Mouse (Mus musculus) lung, adult 2 months (tissue): ENCODE measurements at regions not wholly inside any gene's neighbourhood (a gene's known extent, or its start where the extent isn't known, plus 50 kb on each side); places are given as distances from the start of the nearest gene placed in this dataset.
A peak's percentile ranks its signal among the peaks of the same experiment; 100 is the strongest.

Experiments used
- DNase-seq: peaks from one replicate; pipeline ENCODE4 v3.0.0; 2022
- H3K4me1 ChIP-seq: fragments of 200-500 bp; 2 replicates; pipeline ENCODE4 v1.6.1; 2011; ENCODE audit warnings: low read length; ENCODE audit not compliant: control insufficient read depth, insufficient read depth
- H3K4me3 ChIP-seq: fragments of 200-500 bp; replicated peaks from 2 replicates; pipeline ENCODE3; 2011; ENCODE audit warnings: low read depth, mild to moderate bottlenecking, control low read depth, low read length; ENCODE audit errors: extremely low read depth
- CTCF ChIP-seq: fragments of 200-500 bp; IDR thresholded peaks from 2 replicates; pipeline ENCODE4 v1.5.1; 2011; ENCODE audit warnings: mild to moderate bottlenecking, low read length, control low read depth; ENCODE audit not compliant: insufficient read depth
- POLR2A ChIP-seq: fragments of 200-500 bp; IDR thresholded peaks from 2 replicates; pipeline ENCODE4 v1.6.1; 2011; ENCODE audit warnings: low read depth, mild to moderate bottlenecking, control low read depth, low read length, borderline replicate concordance; ENCODE audit errors: extremely low read depth
- WGBS: fragments of 180-500 bp; shearing (Covaris S2); methylation state at CpG from one replicate; pipeline ENCODE4 v1.1.7; 2018; 5-methylcytosine and 5-hydroxymethylcytosine counted together

DNA sequence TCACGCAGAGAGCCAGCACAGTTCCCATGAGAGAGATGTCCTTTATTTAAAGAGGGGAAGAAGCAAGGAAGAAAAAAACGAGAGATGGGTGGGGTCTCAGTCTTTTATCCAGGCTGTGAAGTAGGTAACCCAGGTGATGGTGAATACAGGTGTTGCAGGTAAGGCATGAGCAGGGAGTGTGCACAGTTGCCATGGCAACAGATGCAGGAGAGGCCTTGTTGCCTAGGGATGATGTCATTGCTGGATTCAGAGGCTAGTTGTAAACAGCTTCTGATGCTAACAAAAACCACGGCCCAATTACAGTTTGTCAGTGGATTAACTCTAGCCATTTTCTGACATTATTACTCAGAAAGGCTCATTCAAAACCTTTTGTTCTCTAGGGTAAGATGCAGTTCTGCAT is 114.7 kb upstream of the Arhgap24 start:
- no peak for DNase-seq

DNA sequence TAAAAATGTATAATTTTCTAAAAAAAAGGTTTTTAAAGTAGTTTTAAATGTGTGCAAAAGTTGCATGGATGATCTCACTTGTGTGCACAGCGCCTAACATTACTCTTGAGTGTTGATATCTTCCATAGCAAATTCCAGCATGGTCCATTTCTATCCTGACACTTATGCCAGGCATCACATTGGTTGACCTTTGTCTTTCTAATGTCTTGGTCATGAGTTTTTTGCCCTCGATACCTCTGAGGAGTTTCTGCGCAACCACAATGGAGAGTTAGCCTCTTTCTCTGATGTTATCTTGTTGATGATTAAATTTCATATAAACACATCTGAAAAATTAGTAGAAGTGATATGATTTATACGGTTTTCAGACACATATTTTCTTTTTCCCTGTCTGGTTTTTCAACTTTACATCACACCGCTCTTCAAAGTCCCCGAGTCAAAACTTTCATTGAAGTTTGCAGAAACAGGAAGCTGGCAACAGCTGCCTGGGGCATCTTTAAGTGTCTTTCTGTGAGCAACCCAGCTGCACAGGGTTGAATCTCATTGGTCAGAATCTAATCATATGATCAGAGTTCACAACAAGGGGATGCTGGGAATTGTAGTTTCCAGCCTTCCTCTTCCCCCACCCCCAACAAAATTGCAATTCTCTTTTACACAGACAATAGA is 107.8 kb upstream of the Arhgap24 start:
- Histone ChIP-seq H3K4me1 (no peaks in the 10 kb centered on the region), H3K4me3 (no peak overlapping the region)
- TF ChIP-seq POLR2A (no peak), CTCF (no peak)
- DNase-seq, result no peak
- WGBS, result 56% methylated on average over 6 of the region's 6 CpGs

More for the DNA sequence above, 114.7 kb upstream of the Arhgap24 start:
- Histone ChIP-seq H3K4me3 (no peak overlapping the region), H3K4me1 (no peaks in the 10 kb centered on the region)
- 71% methylated on average over 3 of the region's 3 CpGs for WGBS
- TF ChIP-seq CTCF (no peak), POLR2A (no peak)

DNA sequence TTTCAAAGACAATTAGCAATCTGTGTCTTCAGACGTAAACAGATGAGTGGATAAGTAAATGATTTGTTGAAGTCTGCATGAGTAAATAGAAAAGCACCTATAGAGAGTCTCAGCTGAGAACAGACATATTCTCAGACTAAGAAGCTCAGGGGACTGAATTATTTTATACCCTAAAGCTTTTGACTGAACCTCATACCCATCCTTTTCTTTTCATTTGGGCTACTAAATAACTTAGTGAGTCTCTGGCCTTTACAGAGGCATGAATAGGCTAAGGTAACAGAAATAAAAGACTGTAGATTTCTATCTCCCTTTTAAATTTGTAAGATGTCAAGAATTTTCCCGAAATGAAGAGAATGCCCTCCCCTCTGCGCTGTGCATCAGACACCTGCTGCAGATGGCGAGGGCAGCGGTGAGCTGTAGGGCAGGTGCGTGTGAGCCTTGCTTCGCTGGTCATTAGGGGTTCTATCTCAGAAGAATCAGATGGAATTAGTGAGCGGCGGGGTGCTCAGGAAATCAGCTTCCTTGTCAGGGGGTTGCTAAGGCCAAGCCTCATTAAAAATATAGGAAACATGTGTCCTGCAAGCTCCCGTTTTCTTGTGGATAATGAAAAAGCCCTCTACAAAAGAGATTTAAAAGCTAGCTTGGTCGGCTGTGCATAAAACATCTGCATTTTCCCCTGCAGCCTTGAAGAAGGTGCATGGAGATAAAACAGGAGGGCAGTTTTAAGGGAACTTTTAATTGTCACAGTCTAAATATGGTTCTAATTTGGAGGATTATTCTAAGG is 107.0 kb upstream of the Arhgap24 start:
- no peak for DNase-seq
- Histone ChIP-seq H3K4me3 (no peak overlapping the region), H3K4me1 (no peaks in the 10 kb centered on the region)
- 69% methylated on average over 11 of the region's 11 CpGs for WGBS
- TF ChIP-seq CTCF, result no peak
- TF ChIP-seq POLR2A, result no peak

DNA sequence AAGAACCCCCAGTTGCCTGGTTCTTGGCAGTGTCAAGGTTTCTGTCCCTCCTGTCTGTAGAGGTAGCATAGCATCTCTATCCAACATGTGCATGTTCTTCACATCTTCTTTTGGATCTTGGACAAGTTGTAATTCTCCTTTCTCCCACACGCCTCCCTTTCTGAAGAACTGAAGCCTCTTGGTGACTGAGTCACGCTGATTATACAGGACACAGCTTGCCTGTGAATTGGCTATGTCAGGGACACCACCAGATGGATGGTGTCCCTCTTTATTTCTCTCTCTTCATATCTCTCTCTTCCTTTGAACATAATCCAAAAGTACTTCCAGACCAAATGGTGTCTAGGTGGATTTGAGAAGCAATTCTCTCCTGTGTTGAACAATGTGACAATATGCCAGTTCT is 105.9 kb upstream of the Arhgap24 start:
- DNase-seq, result no peak
- no peak overlapping the region for H3K4me3 ChIP-seq
- 79% methylated on average over 2 of the region's 2 CpGs for WGBS
- TF ChIP-seq CTCF (no peak), POLR2A (no peak)
- no peaks in the 10 kb centered on the region for H3K4me1 ChIP-seq

DNA sequence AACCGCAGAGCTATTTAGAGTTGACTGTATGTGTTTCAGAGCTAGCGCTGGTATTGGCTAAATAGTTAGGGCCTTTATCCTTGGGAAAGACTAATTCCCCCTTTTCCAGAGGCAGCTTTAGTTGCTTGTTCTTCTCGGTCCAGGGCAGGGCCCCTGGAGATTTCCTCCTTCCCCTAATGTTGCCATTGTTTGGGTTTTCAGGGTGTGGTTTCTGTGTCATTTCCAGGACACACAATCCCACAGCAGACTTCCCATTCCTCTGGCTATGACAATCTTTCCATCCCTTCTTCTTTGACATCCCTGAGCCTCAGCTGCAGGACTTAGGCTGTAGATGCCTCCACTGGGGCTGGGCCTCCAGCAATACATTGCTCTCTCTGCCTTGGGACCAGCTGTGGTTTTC is 87.2 kb upstream of the Arhgap24 start:
- 59% methylated on average over 3 of the region's 3 CpGs for WGBS
- H3K4me1 ChIP-seq, result no peaks in the 10 kb centered on the region
- no peak for DNase-seq
- TF ChIP-seq CTCF (no peak), POLR2A (no peak)
- no peak overlapping the region for H3K4me3 ChIP-seq

DNA sequence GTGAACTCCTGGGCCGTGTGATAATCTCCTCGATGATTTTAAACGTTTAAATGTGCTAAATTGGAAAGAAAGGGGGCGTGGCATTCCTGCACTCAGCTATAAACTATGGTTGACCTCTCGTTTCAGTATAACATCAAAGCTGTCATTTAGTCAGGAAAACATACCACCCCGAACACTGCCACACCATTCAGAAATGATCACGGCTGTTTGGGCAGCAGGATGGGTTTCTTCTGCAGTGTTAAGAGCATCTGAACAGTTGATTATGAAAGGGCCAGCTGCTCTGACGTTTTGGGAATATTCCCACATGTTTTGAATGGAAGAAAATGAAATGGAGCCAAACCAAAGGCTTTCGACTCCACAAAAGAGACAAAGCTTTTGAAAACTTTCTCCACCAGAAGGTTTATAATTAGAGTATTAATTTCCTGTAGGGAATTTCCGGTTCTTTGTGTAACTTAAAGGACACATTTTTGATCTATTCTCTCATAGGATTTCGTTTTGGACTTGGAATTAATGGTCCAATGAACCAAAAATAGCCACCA is 85.5 kb upstream of the Arhgap24 start:
- WGBS, result 33% methylated on average over 11 of the region's 11 CpGs
- Histone ChIP-seq H3K4me1 (no peaks in the 10 kb centered on the region), H3K4me3 (no peak overlapping the region)
- DNase-seq, result no peak
- TF ChIP-seq POLR2A, result no peak
- no peak for TF ChIP-seq CTCF

DNA sequence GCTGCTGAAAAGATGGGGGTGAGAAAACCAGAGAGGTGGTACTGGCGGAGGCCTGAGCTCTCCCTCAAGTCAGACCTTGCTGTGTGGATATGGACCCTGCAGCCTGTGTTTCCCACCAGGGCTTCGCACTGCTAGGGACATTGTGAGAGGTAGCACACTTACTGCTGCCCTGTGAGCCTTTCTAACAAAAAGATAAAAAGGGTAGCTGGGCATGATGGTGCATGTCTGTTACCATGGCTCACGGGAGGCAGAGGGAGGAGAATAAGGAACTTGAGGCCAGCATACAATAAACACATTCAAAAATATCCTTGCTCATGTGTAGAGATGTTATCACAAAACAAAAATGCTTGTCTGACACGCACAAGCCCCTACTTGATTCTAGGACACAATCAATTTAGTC is 82.2 kb upstream of the Arhgap24 start:
- TF ChIP-seq CTCF, result no peak
- no peak for TF ChIP-seq POLR2A
- DNase-seq, result no peak
- H3K4me1 ChIP-seq, result no peaks in the 10 kb centered on the region
- no peak overlapping the region for H3K4me3 ChIP-seq
- 69% methylated on average over 4 of the region's 4 CpGs for WGBS

DNA sequence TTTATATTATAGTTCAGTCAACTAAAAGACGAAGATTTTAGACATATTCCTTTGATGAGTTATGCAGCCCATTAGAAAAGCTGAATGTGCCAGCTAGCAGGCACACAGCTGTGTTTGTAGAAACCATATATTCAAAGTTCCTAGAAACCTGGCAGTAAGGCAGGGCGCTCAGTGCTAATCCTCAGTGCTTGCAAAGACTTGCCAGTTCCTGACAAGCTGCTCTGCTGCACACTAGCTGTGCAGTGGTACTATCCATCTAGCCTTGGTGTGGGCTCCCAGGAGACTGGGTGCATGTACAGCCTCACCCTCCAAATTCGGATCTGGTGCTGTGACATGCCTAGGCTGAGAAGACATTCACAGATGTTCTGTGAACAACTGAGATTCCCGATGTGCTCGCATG is 63.5 kb upstream of the Arhgap24 start:
- Histone ChIP-seq H3K4me1 (no peaks in the 10 kb centered on the region), H3K4me3 (no peak overlapping the region)
- TF ChIP-seq POLR2A (no peak), CTCF (no peak)
- WGBS, result 68% methylated on average over 5 of the region's 5 CpGs
- no peak for DNase-seq

DNA sequence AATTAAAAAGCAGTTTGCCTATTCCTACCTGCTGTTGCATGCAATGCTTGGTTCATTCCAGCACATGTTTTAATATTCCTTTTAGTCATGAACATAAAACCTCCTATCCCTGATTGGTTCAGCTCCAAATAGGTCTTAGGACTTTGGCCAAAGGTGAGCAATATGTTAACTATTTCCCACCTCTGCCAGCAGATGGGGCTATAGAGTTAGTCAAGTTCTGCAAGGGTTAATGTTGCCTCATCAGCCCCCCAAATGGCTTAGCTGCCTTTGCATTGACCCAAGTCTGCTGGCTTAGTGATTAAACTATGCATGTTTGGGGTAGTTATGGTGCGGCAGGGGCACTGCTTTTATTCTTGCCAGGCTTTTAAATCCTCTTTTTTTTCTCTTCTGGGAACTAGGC is 62.1 kb upstream of the Arhgap24 start:
- 23% methylated on average over 1 of the region's 1 CpGs for WGBS
- no peak for DNase-seq
- TF ChIP-seq POLR2A, result no peak
- peak; percentile 19; the same call in 1 of the 2 replicates for TF ChIP-seq CTCF

DNA sequence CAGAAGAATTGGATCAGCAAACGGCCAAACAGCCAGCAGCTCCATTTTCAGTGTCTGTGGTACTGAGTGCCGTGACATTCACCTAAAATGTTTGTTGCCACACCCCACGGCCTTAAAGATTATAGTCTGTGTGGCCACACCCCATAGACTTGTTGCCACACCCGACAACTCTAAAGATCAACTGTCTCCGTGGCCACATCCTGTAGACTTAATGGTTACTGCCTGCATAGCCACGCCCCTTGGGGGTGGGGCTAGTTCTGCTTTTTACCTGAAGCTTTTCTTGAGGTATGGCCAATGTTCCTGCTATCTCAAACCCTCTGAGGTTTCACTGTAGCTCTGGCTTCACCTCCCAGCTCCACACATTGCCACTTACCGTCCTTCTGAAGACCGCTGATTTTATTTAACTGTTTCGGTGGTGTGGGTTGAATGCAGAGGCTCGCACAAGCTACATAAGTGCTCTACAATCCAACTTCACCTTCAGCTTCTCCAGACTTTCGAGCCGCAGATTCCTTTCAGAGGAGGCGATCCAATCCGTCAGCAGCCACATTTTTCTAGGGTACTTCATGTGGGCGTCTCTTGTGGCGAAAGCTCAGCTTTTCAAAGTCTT is 56.5 kb upstream of the Arhgap24 start:
- Histone ChIP-seq H3K4me1 (no peaks in the 10 kb centered on the region), H3K4me3 (peak overlapping the region; percentile 32)
- no peak for TF ChIP-seq POLR2A
- 73% methylated on average over 16 of the region's 16 CpGs for WGBS
- DNase-seq, result peak; percentile 11

More for the DNA sequence above, 62.1 kb upstream of the Arhgap24 start:
- Histone ChIP-seq H3K4me3 (no peak overlapping the region), H3K4me1 (no peaks in the 10 kb centered on the region)
